Mouse (Mus musculus) MEL (cell line): ENCODE data around the gene Tmem37. TPM values are rescaled to one million over a fixed set of nuclear protein-coding genes. Genes with fewer than 3 reads are reported as not detected.

Experiments used
- DNase-seq: peaks from one replicate; pipeline ENCODE4 v3.0.0; 2011; ENCODE audit warnings: low read depth, low spot score
- H3K27ac ChIP-seq: 2 replicates; pipeline ENCODE4 v1.5.1; 2012; ENCODE audit warnings: low read depth, mild to moderate bottlenecking, control low read depth, low read length, moderate library complexity; ENCODE audit not compliant: control insufficient read depth
- H3K27me3 ChIP-seq, 2 experiments: fragments of 150-350 bp in 1 of 2; sonication (generic) in 1 of 2; 2 replicates each; pipeline ENCODE4 v1.6.1; 2012; ENCODE audit warnings: low read length in 2 of 2, mild to moderate bottlenecking in 2 of 2, improper control_type of control experiment in 1 of 2, moderate library complexity in 1 of 2; ENCODE audit not compliant: insufficient read depth in 2 of 2, control insufficient read depth in 1 of 2
- H3K36me3 ChIP-seq, 2 experiments: 2 replicates each; pipeline ENCODE4 v1.6.1; 2012 to 2014; ENCODE audit warnings: low read length in 2 of 2, improper control_type of control experiment in 1 of 2, inconsistent platforms in 1 of 2, mild to moderate bottlenecking in 1 of 2; ENCODE audit not compliant: insufficient read depth in 2 of 2, control insufficient read depth in 1 of 2
- H3K4me1 ChIP-seq, 2 experiments: fragments of 150-350 bp in 1 of 2; sonication (generic) in 1 of 2; 2 replicates each; pipeline ENCODE4 v1.6.1; 2012; ENCODE audit warnings: low read length in 2 of 2, improper control_type of control experiment in 1 of 2, mild to moderate bottlenecking in 1 of 2; ENCODE audit not compliant: insufficient read depth in 2 of 2, control insufficient read depth in 1 of 2
- H3K4me3 ChIP-seq, 2 experiments: fragments of 150-350 bp in 1 of 2; sonication (generic) in 1 of 2; 2 replicates each; pipeline ENCODE4 v1.5.1; 2012; ENCODE audit warnings: low read depth in 2 of 2, low read length in 2 of 2, mild to moderate bottlenecking in 2 of 2, moderate library complexity in 2 of 2, control low read depth in 1 of 2, improper control_type of control experiment in 1 of 2; ENCODE audit not compliant: control insufficient read depth in 1 of 2, insufficient read depth in 1 of 2
- H3K79me2 ChIP-seq: 2 replicates; pipeline ENCODE4 v1.6.1; 2012; ENCODE audit warnings: mild to moderate bottlenecking, low read length, moderate library complexity; ENCODE audit not compliant: control insufficient read depth, poor library complexity, insufficient read depth
- H3K9ac ChIP-seq: 2 replicates; pipeline ENCODE4 v1.6.1; 2012; ENCODE audit warnings: low read depth, mild to moderate bottlenecking, control low read depth, low read length, moderate library complexity; ENCODE audit not compliant: control insufficient read depth, poor library complexity, severe bottlenecking
- H3K9me3 ChIP-seq: fragments of 150-350 bp; sonication (generic); replicated peaks from 2 replicates; pipeline ENCODE4 v1.6.1; 2012; ENCODE audit warnings: mild to moderate bottlenecking, low read length, improper control_type of control experiment, moderate library complexity; ENCODE audit not compliant: insufficient read depth
- CHD1 ChIP-seq: IDR thresholded peaks from 2 replicates; pipeline ENCODE4 v1.6.1; 2012; ENCODE audit warnings: low read depth, mild to moderate bottlenecking, inconsistent platforms, low read length, improper control_type of control experiment
- CHD2 ChIP-seq: IDR thresholded peaks from 2 replicates; pipeline ENCODE4 v1.6.1; 2011; ENCODE audit warnings: low read length, improper control_type of control experiment
- E2F4 ChIP-seq: IDR thresholded peaks from 2 replicates; pipeline ENCODE4 v1.6.1; 2011; ENCODE audit warnings: low read depth, low read length, improper control_type of control experiment, borderline replicate concordance
- EP300 ChIP-seq, 2 experiments: IDR thresholded peaks; 2 replicates each; pipeline ENCODE4 v1.6.1; 2011; ENCODE audit warnings: improper control_type of control experiment in 2 of 2, low read length in 2 of 2, low read depth in 1 of 2, mild to moderate bottlenecking in 1 of 2
- GATA1 ChIP-seq: IDR thresholded peaks from 2 replicates; pipeline ENCODE4 v1.6.1; 2011; ENCODE audit warnings: low read depth, low read length, improper control_type of control experiment
- HCFC1 ChIP-seq: IDR thresholded peaks from 2 replicates; pipeline ENCODE4 v1.6.1; 2012; ENCODE audit warnings: low read depth, mild to moderate bottlenecking, inconsistent platforms, low read length, improper control_type of control experiment, moderate library complexity
- JUND ChIP-seq: IDR thresholded peaks from 2 replicates; pipeline ENCODE4 v1.6.1; 2011; ENCODE audit warnings: low read depth, mild to moderate bottlenecking, improper control_type of control experiment, low read length
- KAT2A ChIP-seq: conservative IDR thresholded peaks from 2 replicates; pipeline ENCODE4 v1.6.1; 2012; ENCODE audit warnings: low read depth, low read length, improper control_type of control experiment, inconsistent platforms
- MAX ChIP-seq: IDR thresholded peaks from 2 replicates; pipeline ENCODE4 v1.6.1; 2011; ENCODE audit warnings: low read length, improper control_type of control experiment
- MAZ ChIP-seq: IDR thresholded peaks from 2 replicates; pipeline ENCODE4 v1.6.1; 2012; ENCODE audit warnings: low read depth, mild to moderate bottlenecking, inconsistent platforms, low read length, improper control_type of control experiment
- MXI1 ChIP-seq: IDR thresholded peaks from 2 replicates; pipeline ENCODE4 v1.6.1; 2011; ENCODE audit warnings: mild to moderate bottlenecking, low read depth, low read length, improper control_type of control experiment
- MYB ChIP-seq: IDR thresholded peaks from 2 replicates; pipeline ENCODE4 v1.6.1; 2011; ENCODE audit warnings: mild to moderate bottlenecking, low read depth, low read length, improper control_type of control experiment
- MYC ChIP-seq: IDR thresholded peaks from 2 replicates; pipeline ENCODE4 v1.6.1; 2011; ENCODE audit warnings: low read depth, mild to moderate bottlenecking, low read length, improper control_type of control experiment, moderate library complexity
- NELFE ChIP-seq: IDR thresholded peaks from 2 replicates; pipeline ENCODE4 v1.6.1; 2011; ENCODE audit warnings: low read depth, low read length, improper control_type of control experiment
- NRF1 ChIP-seq: IDR thresholded peaks from 2 replicates; pipeline ENCODE4 v1.6.1; 2014; ENCODE audit warnings: low read depth, mild to moderate bottlenecking, inconsistent platforms, low read length, improper control_type of control experiment, moderate library complexity; ENCODE audit not compliant: poor library complexity, insufficient read depth, severe bottlenecking
- POLR2A ChIP-seq, 2 experiments: IDR thresholded peaks; 2 replicates each; pipeline ENCODE4 v1.6.1; 2011 to 2012; ENCODE audit warnings: low read length in 2 of 2, mild to moderate bottlenecking in 2 of 2, control low read depth in 1 of 2, improper control_type of control experiment in 1 of 2, low read depth in 1 of 2, moderate library complexity in 1 of 2; ENCODE audit not compliant: control insufficient read depth in 1 of 2, insufficient read depth in 1 of 2, poor library complexity in 1 of 2
- RAD21 ChIP-seq: IDR thresholded peaks from 2 replicates; pipeline ENCODE4 v1.6.1; 2011; ENCODE audit warnings: mild to moderate bottlenecking, low read depth, low read length, improper control_type of control experiment
- RCOR1 ChIP-seq: IDR thresholded peaks from 2 replicates; pipeline ENCODE4 v1.6.1; 2012; ENCODE audit warnings: low read depth, mild to moderate bottlenecking, inconsistent platforms, low read length, improper control_type of control experiment
- SIN3A ChIP-seq: IDR thresholded peaks from 2 replicates; pipeline ENCODE4 v1.6.1; 2012; ENCODE audit warnings: low read length, improper control_type of control experiment, inconsistent platforms
- SMC3 ChIP-seq: IDR thresholded peaks from 2 replicates; pipeline ENCODE4 v1.6.1; 2011; ENCODE audit warnings: low read depth, low read length, improper control_type of control experiment
- TAL1 ChIP-seq: IDR thresholded peaks from 2 replicates; pipeline ENCODE4 v1.6.1; 2012; ENCODE audit warnings: mild to moderate bottlenecking, inconsistent platforms, low read length, moderate library complexity, mixed read lengths
- TBP ChIP-seq: IDR thresholded peaks from 2 replicates; pipeline ENCODE4 v1.8.0; 2011; ENCODE audit warnings: low read depth, low read length, improper control_type of control experiment
- TCF12 ChIP-seq: IDR thresholded peaks from 2 replicates; pipeline ENCODE4 v1.6.1; 2014; ENCODE audit warnings: low read depth, mild to moderate bottlenecking, inconsistent platforms, low read length, improper control_type of control experiment, moderate library complexity
- USF1 ChIP-seq: IDR thresholded peaks from 2 replicates; pipeline ENCODE4 v1.6.1; 2014; ENCODE audit warnings: low read depth, mild to moderate bottlenecking, inconsistent platforms, low read length, improper control_type of control experiment, moderate library complexity
- USF2 ChIP-seq, 2 experiments: IDR thresholded peaks; 2 replicates each; pipeline ENCODE4 v1.6.1; 2011 to 2012; ENCODE audit warnings: improper control_type of control experiment in 2 of 2, low read length in 2 of 2, borderline replicate concordance in 1 of 2, inconsistent platforms in 1 of 2, low read depth in 1 of 2, mild to moderate bottlenecking in 1 of 2; ENCODE audit not compliant: insufficient read depth in 1 of 2
- ZMIZ1 ChIP-seq: IDR thresholded peaks from 2 replicates; pipeline ENCODE4 v1.6.1; 2012; ENCODE audit warnings: low read depth, mild to moderate bottlenecking, inconsistent platforms, low read length, improper control_type of control experiment, moderate library complexity
- ZNF384 ChIP-seq: IDR thresholded peaks from 2 replicates; pipeline ENCODE4 v1.6.1; 2012; ENCODE audit warnings: low read depth, mild to moderate bottlenecking, inconsistent platforms, low read length, improper control_type of control experiment
- polyA plus RNA-seq, 2 experiments: library from polyadenylated mRNA; stranded (reverse) in 1 of 2; unstranded in 1 of 2; fragments of >175 nt in 1 of 2; fragments of >200 nt in 1 of 2; gene quantifications; 2 replicates each; pipeline versions ENCODE4 v1.2.1 to v1.2.4; 2012; ENCODE audit warnings: low replicate concordance in 2 of 2, low read depth in 1 of 2; ENCODE audit not compliant: insufficient read length in 2 of 2, insufficient read depth in 1 of 2, missing spikeins in 1 of 2
- total RNA-seq: library from RNA; depleted of rRNA; stranded (reverse); fragments of 300-350 nt; gene quantifications from 2 replicates; pipeline ENCODE4 v1.2.3, GENCODE M21; 2012

Tmem37 gene
- total and polyA plus RNA-seq, 3 experiments = 2.6 to 9.1 TPM; not detected in 1

- H3K36me3 ChIP-seq = peaks cover 0 to 23% of the 10 kb centered on the region in 2 experiments; a peak in 2 of 4 replicates
- H3K9me3 ChIP-seq = no peaks in the 10 kb centered on the region
- H3K79me2 ChIP-seq = peaks cover 5% of the 10 kb centered on the region
- H3K27ac ChIP-seq = peak overlapping the region; percentile 93
- peak overlapping the region; percentile 81 to 84 for H3K4me3 ChIP-seq
- DNase-seq = peak; percentile 76
- peaks cover 2 to 38% of the 10 kb centered on the region in 2 experiments; a peak in 2 of 4 replicates for H3K4me1 ChIP-seq
- TF ChIP-seq SIN3A = no peak
- TF ChIP-seq POLR2A (IDR thresholded peaks at IDR 0.05; ENCODE audit: control insufficient read depth in 1 of 2, insufficient read depth in 1 of 2, low read depth in 1 of 2, low read length in 2 of 2, poor library complexity in 1 of 2) = 0 out of 4 replicates have a peak, but pooled peaks of 1 of the 2 experiments have one; percentile 32
- peak; percentile 61; the same call in 1 of the 2 replicates for TF ChIP-seq MXI1
- peak; percentile 87 for TF ChIP-seq ZNF384
- no peak for TF ChIP-seq RCOR1
- H3K9ac ChIP-seq = peak overlapping the region; percentile 88
- no peaks in the 10 kb centered on the region for H3K27me3 ChIP-seq
Measured at GRCm38 (mm10) chr1:120121930-120122530, 48.2 kb upstream of the Tmem37 start.

- peaks cover 2 to 38% of the 10 kb centered on the region in 2 experiments; a peak in 2 of 4 replicates for H3K4me1 ChIP-seq
- H3K36me3 ChIP-seq = peaks cover 0 to 23% of the 10 kb centered on the region in 2 experiments; a peak in 2 of 4 replicates
- H3K27me3 ChIP-seq = no peaks in the 10 kb centered on the region
- TF ChIP-seq HCFC1 = peak; percentile 71
- TF ChIP-seq ZMIZ1 = peak; percentile 96
- TF ChIP-seq MAX = peak; percentile 77
- no peak for TF ChIP-seq SMC3
- TF ChIP-seq EP300 (IDR thresholded peaks at IDR 0.05; ENCODE audit: low read depth in 1 of 2, low read length in 2 of 2) = peak; percentile 19 to 51; a peak in 2 of 4 replicates
- peak; percentile 88 for TF ChIP-seq USF1
- no peak; the same call in none of the 2 replicates for TF ChIP-seq CHD1
- peak; percentile 74 for TF ChIP-seq MXI1
- no peak for TF ChIP-seq TAL1
- peak; percentile 58 to 95 for TF ChIP-seq POLR2A (IDR thresholded peaks at IDR 0.05; ENCODE audit: control insufficient read depth in 1 of 2, insufficient read depth in 1 of 2, low read depth in 1 of 2, low read length in 2 of 2, poor library complexity in 1 of 2)
- TF ChIP-seq KAT2A = peak; percentile 46; the same call in 1 of the 2 replicates
- TF ChIP-seq MYB = no peak; the same call in 1 of the 2 replicates
- TF ChIP-seq CHD2 = peak; percentile 63
- peak; percentile 62 for TF ChIP-seq MAZ
- peak; percentile 92 for TF ChIP-seq TBP
- TF ChIP-seq USF2 (IDR thresholded peaks at IDR 0.05; ENCODE audit: borderline replicate concordance in 1 of 2, insufficient read depth in 1 of 2, low read depth in 1 of 2, low read length in 2 of 2) = peak in 1 of 2 experiments; percentile 43; a peak in 1 of 4 replicates
- TF ChIP-seq E2F4 = no peak
- no peak for TF ChIP-seq RCOR1
- TF ChIP-seq SIN3A = peak; percentile 79
- peak; percentile 85 for TF ChIP-seq NRF1
- TF ChIP-seq MYC = peak; percentile 76
- no peak for TF ChIP-seq GATA1
- TF ChIP-seq ZNF384 = peak; percentile 98
- 0 out of 2 replicates have a peak, but pooled peaks have one; percentile 20 for TF ChIP-seq JUND
- TF ChIP-seq RAD21 = no peak
- TF ChIP-seq TCF12 = peak; percentile 60
- peak; percentile 87 for TF ChIP-seq NELFE
Measured at GRCm38 (mm10) chr1:120120969-120121811, 47.3 kb upstream of the Tmem37 start, which contains the start of the genes Dbi and 3110009E18Rik. Dbi (minus strand) TSS chr1:120121078. 3110009E18Rik (plus strand) TSS chr1:120121187.

More at GRCm38 (mm10) chr1:120120969-120121811, 47.3 kb upstream of the Tmem37 start, which contains the start of the genes Dbi and 3110009E18Rik:
- DNase-seq = peak; percentile 99
- H3K9me3 ChIP-seq = no peaks in the 10 kb centered on the region
- H3K27ac ChIP-seq = peak within 1 kb of the TSS; percentile 93
- H3K79me2 ChIP-seq = peaks cover 5% of the 10 kb centered on the region
- H3K4me3 ChIP-seq = peak within 1 kb of the TSS; percentile 81 to 84
- peak within 1 kb of the TSS; percentile 88 for H3K9ac ChIP-seq
